Mouse (Mus musculus) layer of hippocampus, postnatal 25 days (tissue): ENCODE measurements around the gene Amph. TPM values are rescaled to one million over a fixed set of nuclear protein-coding genes. Genes with fewer than 3 reads are reported as not detected.

ENCODE experiments used
- total RNA-seq, 2 experiments: library from RNA; stranded (reverse); gene quantifications; 2 replicates each; pipeline ENCODE4 v1.2.3; 2021

Gene Amph
- total RNA-seq, 2 experiments from 2014 or later, result 232 to 251 TPM

Other genes with a start within 250 kb of the Amph start
- 100 to 1,000 TPM; 145 to 153 TPM for gene Vps41, start 230.9 kb upstream of the Amph start, total RNA-seq